Mouse (Mus musculus) macrophage (primary cell): ENCODE results near the gene Car5a. TPM values are rescaled to one million over a fixed set of nuclear protein-coding genes. Genes with fewer than 3 reads are reported as not detected.

Experiments
- H3K27ac ChIP-seq: fragments of 350-480 bp; formaldehyde crosslinking; 2 replicates; pipeline ENCODE4 v1.9.0; 2021
- H3K36me3 ChIP-seq: fragments of 350-480 bp; formaldehyde crosslinking; 2 replicates; pipeline ENCODE4 v1.9.0; 2021; ENCODE audit errors: inconsistent target
- H3K4me3 ChIP-seq: fragments of 350-480 bp; formaldehyde crosslinking; 2 replicates; pipeline ENCODE4 v1.9.0; 2021; ENCODE audit errors: inconsistent target
- H3K79me2 ChIP-seq: fragments of 350-480 bp; formaldehyde crosslinking; 2 replicates; pipeline ENCODE4 v1.9.0; 2021; ENCODE audit errors: inconsistent target
- WGBS: methylation state at CpG from one replicate; pipeline ENCODE4 v1.1.7; 2026; ENCODE audit warnings: inconsistent platforms; ENCODE audit not compliant: missing documents; 5-methylcytosine and 5-hydroxymethylcytosine counted together
- polyA plus RNA-seq: library from polyadenylated mRNA; stranded (reverse); fragments of 250-400 nt; gene quantifications from 3 replicates; pipeline ENCODE4 v1.2.4, GENCODE M21; 2018; ENCODE audit warnings: inconsistent platforms

Car5a gene
- polyA plus RNA-seq, 1 experiment from 2014 or later = not detected

DNA sequence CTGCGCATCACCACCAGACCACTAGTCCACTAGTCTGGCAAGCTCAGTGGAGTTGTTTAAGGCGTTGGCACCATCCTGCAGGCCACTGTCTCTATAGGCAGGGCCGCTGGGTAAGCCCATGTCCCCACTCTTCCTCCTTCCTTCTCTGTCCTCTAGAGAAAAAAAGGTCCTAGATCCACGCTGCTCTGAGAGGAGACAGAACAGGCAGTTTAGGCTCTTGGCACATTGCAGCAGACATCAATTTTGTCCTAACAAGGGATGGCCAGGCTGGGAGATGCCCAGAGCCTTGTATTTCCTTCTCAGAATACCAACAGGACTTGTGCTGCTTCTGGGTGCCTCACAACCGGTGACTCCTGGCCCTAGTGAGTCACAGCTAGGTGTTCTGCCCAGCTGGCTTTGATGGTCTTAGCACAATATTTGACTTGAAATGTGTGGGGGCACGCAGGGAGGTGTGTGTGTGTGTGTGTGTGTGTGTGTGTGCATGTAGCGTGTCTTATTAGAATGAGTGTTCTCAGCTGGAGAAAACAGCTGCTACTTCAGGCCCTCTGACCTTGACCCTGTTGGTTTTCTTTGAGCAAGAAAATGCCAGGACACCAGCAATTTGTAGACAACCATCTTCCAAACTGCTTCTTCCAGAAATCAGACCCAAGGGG lies 66.8 kb downstream of the Car5a start:
- H3K36me3 ChIP-seq = no peaks in the 10 kb centered on the region
- no peak overlapping the region for H3K27ac ChIP-seq
- no peak overlapping the region for H3K4me3 ChIP-seq
- no peaks in the 10 kb centered on the region for H3K79me2 ChIP-seq
- 88% methylated on average over 7 of the region's 7 CpGs for WGBS

DNA sequence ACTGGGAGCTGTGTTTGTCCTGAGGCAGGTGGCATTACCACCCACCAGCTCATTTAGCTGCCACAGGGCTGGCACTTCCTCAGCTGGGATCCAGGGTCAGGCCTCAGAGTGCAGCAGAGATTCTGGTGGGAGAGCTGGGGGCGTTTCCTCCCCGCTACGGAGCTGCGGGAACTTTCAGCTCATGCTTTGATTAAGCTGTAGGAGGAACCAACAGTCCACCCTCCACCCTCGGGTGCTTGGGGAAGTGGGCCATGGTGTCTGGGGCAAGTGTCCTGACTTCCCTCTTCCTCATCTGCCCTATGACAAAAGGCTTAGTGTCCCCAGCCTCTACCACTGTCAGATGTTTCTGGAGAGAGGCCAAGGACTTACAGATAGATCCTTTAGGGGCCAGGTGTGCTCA lies 67.5 kb downstream of the Car5a start:
- H3K36me3 ChIP-seq = no peaks in the 10 kb centered on the region
- no peak overlapping the region for H3K27ac ChIP-seq
- no peaks in the 10 kb centered on the region for H3K79me2 ChIP-seq
- H3K4me3 ChIP-seq = no peak overlapping the region
- 3% methylated on average over 5 of the region's 5 CpGs for WGBS

DNA sequence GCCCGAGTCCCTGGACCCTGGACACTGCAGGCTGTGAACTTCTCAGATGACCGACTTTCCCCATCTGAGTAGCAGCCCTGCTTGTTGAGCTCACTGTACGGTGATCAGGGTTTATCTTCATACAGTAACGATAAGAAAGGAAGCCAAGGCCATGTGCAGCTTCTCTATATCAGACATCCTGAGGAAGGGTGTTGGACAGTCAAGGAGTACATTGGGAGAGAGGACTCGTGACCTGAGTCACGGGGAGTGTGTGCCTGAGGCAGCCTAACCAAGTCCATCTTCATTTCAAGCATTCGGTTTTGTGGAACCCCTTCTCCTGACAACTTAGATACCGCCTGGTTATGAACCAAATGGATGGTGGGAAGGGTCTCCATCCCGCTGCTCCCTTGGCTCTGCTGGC lies 69.2 kb downstream of the Car5a start:
- Histone ChIP-seq H3K79me2 (no peaks in the 10 kb centered on the region), H3K27ac (no peak overlapping the region), H3K4me3 (no peak overlapping the region), H3K36me3 (no peaks in the 10 kb centered on the region)
- WGBS = 91% methylated on average over 9 of the region's 9 CpGs

DNA sequence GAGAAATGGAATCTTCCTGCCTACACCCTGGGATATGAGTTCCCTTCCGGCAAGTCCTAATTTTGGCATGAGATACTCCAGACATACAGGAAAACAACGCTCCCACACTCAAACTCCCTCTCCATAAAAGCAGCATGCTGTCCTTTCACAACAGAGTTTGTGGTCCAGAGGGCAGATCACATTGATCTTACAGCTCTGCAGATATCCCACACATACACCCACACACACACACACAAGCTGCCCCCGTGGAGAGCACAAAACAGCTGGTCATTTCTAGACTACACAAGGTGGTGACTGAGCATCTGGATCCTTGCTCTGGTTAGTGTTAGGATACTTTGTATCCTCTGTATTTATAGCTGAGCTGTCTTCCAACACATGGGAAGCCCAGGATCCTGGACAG lies 69.7 kb downstream of the Car5a start:
- no peaks in the 10 kb centered on the region for H3K79me2 ChIP-seq
- 98% methylated on average over 3 of the region's 3 CpGs for WGBS
- H3K27ac ChIP-seq = no peak overlapping the region

DNA sequence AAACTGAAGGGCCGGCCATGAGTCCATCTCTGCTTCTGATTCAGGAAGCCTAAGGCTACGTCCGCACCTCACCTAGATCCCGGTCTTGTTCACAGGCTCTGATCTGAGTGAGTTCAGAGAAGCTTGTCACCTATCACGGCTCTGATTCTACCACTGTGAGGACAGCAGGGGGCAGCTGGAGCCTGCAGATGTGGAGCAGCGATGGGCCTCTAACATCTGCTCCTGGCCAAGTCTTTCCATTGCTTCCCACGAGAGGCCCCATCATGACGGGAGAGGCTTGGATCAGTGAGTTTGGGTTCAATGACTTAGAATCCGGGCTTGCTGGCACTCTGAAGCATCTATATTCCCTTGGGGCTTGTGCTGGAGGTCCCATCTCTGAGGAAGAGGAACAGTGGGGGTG lies 70.7 kb downstream of the Car5a start:
- Histone ChIP-seq H3K36me3 (no peaks in the 10 kb centered on the region), H3K79me2 (no peaks in the 10 kb centered on the region), H3K27ac (no peak overlapping the region), H3K4me3 (no peak overlapping the region)
- 78% methylated on average over 8 of the region's 9 CpGs for WGBS

More for the DNA sequence above, 69.7 kb downstream of the Car5a start:
- Histone ChIP-seq H3K4me3 (no peak overlapping the region), H3K36me3 (no peaks in the 10 kb centered on the region)

DNA sequence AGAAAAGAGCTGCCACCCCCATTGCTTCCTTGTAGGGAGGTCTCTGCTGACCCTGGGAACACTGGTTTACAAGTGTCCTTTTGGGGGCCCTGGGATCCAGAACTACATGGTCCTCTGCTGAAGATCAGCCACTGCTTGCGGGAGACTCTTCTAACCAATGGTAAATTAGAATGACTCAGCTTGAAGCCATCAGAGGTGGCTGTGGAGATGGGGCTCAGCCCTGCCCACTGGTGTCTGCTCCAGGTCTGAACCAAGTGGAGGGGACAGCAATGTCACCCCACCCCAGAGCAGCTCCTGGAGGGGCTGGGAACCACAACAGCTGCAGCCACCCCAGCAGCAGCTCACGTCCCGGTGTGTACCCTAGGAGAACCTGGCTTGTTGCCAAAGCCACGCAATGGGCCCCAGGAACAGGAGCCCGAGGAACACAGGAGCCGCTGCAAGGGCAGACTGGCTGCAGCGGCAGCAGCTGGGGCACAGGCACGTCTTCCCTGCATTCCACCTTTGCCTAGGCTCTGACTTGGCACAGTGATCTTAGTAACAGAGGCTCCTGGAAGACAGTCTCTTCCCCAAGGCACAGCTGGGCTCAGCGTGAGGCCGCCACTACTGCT lies 72.8 kb downstream of the Car5a start:
- 33% methylated on average over 10 of the region's 10 CpGs for WGBS
- Histone ChIP-seq H3K79me2 (no peaks in the 10 kb centered on the region), H3K4me3 (no peak overlapping the region)

DNA sequence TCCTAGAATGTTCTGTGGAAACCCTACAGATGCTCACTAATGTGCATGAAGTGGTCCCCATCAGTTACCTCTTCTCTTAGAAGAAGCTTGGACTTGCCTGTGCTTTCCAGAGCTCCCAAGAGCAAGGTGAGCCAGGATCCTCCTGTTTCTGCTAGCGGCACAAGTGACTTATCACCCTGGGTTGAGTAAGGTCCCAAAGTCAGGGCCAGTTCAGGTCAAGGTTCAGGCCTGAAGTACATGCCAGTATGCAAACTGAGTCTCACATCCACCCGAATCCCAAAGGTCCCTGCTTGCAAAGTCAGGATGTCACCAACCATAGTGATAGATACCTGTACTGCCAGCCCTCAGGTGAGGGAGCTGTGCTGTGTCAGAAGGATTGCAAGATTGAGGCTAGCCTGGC lies 74.5 kb downstream of the Car5a start:
- Histone ChIP-seq H3K4me3 (no peak overlapping the region), H3K27ac (no peak overlapping the region), H3K79me2 (no peaks in the 10 kb centered on the region), H3K36me3 (no peaks in the 10 kb centered on the region)
- 93% methylated on average over 2 of the region's 2 CpGs for WGBS

More for the DNA sequence above, 72.8 kb downstream of the Car5a start:
- Histone ChIP-seq H3K36me3 (no peaks in the 10 kb centered on the region), H3K27ac (no peak overlapping the region)

DNA sequence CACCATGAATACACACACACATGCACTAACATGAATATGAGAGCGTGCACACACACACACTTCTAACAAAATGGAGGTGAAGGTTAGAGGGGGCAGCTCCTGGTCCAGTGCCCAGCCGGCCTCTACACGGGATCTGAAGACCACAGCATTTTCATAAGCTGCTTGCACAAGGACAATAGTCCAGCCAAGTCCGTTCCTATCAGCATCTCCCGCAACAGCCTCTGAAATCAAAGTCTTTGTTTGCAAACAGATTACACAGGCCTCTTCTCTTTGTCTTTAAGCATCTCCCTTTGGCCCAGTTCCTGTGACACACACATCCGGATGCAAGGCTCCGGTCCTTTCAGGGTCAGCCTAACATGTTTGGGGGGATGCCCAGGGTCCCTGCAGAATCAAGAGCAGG lies 75.8 kb downstream of the Car5a start:
- Histone ChIP-seq H3K79me2 (no peaks in the 10 kb centered on the region), H3K4me3 (no peak overlapping the region), H3K36me3 (no peaks in the 10 kb centered on the region), H3K27ac (no peak overlapping the region)
- WGBS = 99% methylated on average over 7 of the region's 7 CpGs

DNA sequence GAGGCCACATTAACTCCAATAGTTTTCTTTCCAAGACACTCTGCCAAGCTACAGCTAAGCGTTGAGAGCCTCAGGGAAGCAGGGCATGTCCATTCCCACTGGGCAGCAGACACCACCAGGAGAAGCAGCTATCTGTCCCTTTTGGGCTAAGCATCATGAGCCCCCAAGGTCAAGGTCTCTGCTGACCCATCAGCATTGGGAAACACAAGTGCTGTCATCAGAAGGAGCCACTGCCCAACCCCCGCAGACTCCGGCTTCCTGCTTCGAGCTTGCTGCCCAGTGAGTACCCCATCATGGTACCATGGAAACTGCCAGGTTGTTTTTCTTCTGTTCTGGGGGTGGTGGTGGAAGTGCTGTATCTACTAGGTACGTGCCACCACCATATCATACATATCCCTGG lies 76.5 kb downstream of the Car5a start:
- WGBS = 91% methylated on average over 2 of the region's 5 CpGs
- Histone ChIP-seq H3K4me3 (no peak overlapping the region), H3K79me2 (no peaks in the 10 kb centered on the region), H3K36me3 (no peaks in the 10 kb centered on the region), H3K27ac (no peak overlapping the region)

Other genes with a start within 250 kb of the Car5a start
- gene Jph3, start 215.3 kb downstream of the Car5a start, polyA plus RNA-seq = 0.26 TPM in 1 of 3 replicates, not detected in the others
- 18.7 to 27.6 TPM (median 19.1 TPM) in 3 replicates for gene Klhdc4, start 115.3 kb downstream of the Car5a start, polyA plus RNA-seq
- gene Slc7a5, start 37.2 kb downstream of the Car5a start, polyA plus RNA-seq = 0.98 to 9.9 TPM (median 1.2 TPM) in 3 replicates
- 10.1 to 11.0 TPM (median 10.5 TPM) in 3 replicates for gene Banp, start 4.8 kb upstream of the Car5a start, polyA plus RNA-seq